Mouse (Mus musculus) heart, adult 2 months (tissue): ENCODE measurements around the gene Ebf1. TPM values are rescaled to one million over a fixed set of nuclear protein-coding genes. Genes with fewer than 3 reads are reported as not detected.

Source experiments
- DNase-seq, 2 experiments: peaks; one replicate each; pipeline ENCODE4 v3.0.0; 2021
- H3K27ac ChIP-seq: fragments of 200-600 bp; 2 replicates; pipeline ENCODE4 v1.8.1; 2022
- H3K27me3 ChIP-seq: fragments of 200-500 bp; 2 replicates; pipeline ENCODE4 v1.6.1; 2012; ENCODE audit warnings: mild to moderate bottlenecking, low read length, inconsistent platforms, mixed read lengths; ENCODE audit not compliant: control insufficient read depth, insufficient read depth
- H3K36me3 ChIP-seq: fragments of 200-500 bp; 2 replicates; pipeline ENCODE4 v1.6.1; 2012; ENCODE audit warnings: low read length, inconsistent platforms; ENCODE audit not compliant: control insufficient read depth, insufficient read depth
- H3K4me1 ChIP-seq: fragments of 200-500 bp; 2 replicates; pipeline ENCODE4 v1.6.1; 2011; ENCODE audit warnings: low read length; ENCODE audit not compliant: control insufficient read depth, insufficient read depth
- H3K4me3 ChIP-seq: fragments of 200-600 bp; 2 replicates; pipeline ENCODE4 v1.8.1; 2022
- H3K79me2 ChIP-seq: fragments of 200-500 bp; replicated peaks from 2 replicates; pipeline ENCODE4 v1.6.1; 2012; ENCODE audit warnings: mild to moderate bottlenecking, inconsistent platforms, low read length, moderate library complexity, mixed read lengths; ENCODE audit not compliant: control insufficient read depth, insufficient read depth
- H3K9ac ChIP-seq: fragments of 200-500 bp; 2 replicates; pipeline ENCODE4 v1.6.1; 2012; ENCODE audit warnings: low read depth, mild to moderate bottlenecking, control low read depth, inconsistent platforms, low read length, mixed read lengths
- CTCF ChIP-seq: fragments of 200-600 bp; IDR thresholded peaks from 2 replicates; pipeline ENCODE4 v1.8.1; 2022; ENCODE audit warnings: antibody characterized with exemption, mild to moderate bottlenecking, moderate library complexity
- EP300 ChIP-seq: fragments of 200-500 bp; IDR thresholded peaks from 2 replicates; pipeline ENCODE4 v1.6.1; 2011; ENCODE audit warnings: low read depth, low read length, control low read depth; ENCODE audit not compliant: insufficient read depth
- POLR2A ChIP-seq: fragments of 200-500 bp; IDR thresholded peaks from 2 replicates; pipeline ENCODE4 v1.6.1; 2011; ENCODE audit warnings: mild to moderate bottlenecking, low read depth, low read length, control low read depth; ENCODE audit not compliant: insufficient read depth
- WGBS: fragments of 180-500 bp; shearing (Covaris S2); methylation state at CpG from one replicate; pipeline ENCODE4 v1.1.7; 2018; 5-methylcytosine and 5-hydroxymethylcytosine counted together
- intact Hi-C: fragments of 180-260 bp; cut with DNase I; formaldehyde crosslinking; loops from one replicate; pipeline ENCODE4 v1.15.1; 2025
- polyA plus RNA-seq: library from polyadenylated mRNA; depleted of rRNA; stranded (reverse); fragments of >200 nt; gene quantifications from 2 replicates; pipeline ENCODE4 v1.2.3, GENCODE M21; 2012
- total RNA-seq, 2 experiments: library from RNA; stranded (reverse); gene quantifications; 2 replicates each; pipeline ENCODE4 v1.2.3; 2021

Gene Ebf1
- total and polyA plus RNA-seq, 3 experiments: 11.4 to 13.6 (median 12.2) TPM

GRCm38 (mm10) chr11:44928403-44928802 is 311.3 kb downstream of the Ebf1 start:
- no peak overlapping the region for H3K9ac ChIP-seq
- WGBS: 69% methylated on average over 6 of the region's 6 CpGs
- TF ChIP-seq CTCF (no peak), EP300 (no peak)
- no peaks in the 10 kb centered on the region for H3K36me3 ChIP-seq
- H3K79me2 ChIP-seq: no peaks in the 10 kb centered on the region
- no peak overlapping the region for H3K4me3 ChIP-seq
- intact Hi-C loops: loop anchor here (5.0 kb wide), 1 partner anchor 74 kb away; no protein-coding TSS in a partner anchor
- H3K27ac ChIP-seq: no peak overlapping the region
- H3K4me1 ChIP-seq: peaks cover 1% of the 10 kb centered on the region
- no peak for DNase-seq
- H3K27me3 ChIP-seq: no peaks in the 10 kb centered on the region

GRCm38 (mm10) chr11:44932942-44933483 is 315.9 kb downstream of the Ebf1 start:
- H3K4me1 ChIP-seq: no peaks in the 10 kb centered on the region; the same call in 1 of the 2 replicates
- intact Hi-C loops: no loop called here
- DNase-seq: no peak
- TF ChIP-seq POLR2A: no peak
- no peak for TF ChIP-seq EP300
- no peak for TF ChIP-seq CTCF
- WGBS: 70% methylated on average over 6 of the region's 6 CpGs
- H3K27me3 ChIP-seq: no peaks in the 10 kb centered on the region
- no peaks in the 10 kb centered on the region for H3K36me3 ChIP-seq
- H3K27ac ChIP-seq: no peak overlapping the region
- no peak overlapping the region for H3K9ac ChIP-seq
- H3K79me2 ChIP-seq: no peaks in the 10 kb centered on the region
- H3K4me3 ChIP-seq: no peak overlapping the region

GRCm38 (mm10) chr11:44943781-44944180 is 326.7 kb downstream of the Ebf1 start:
- H3K27me3 ChIP-seq: no peaks in the 10 kb centered on the region
- no peak overlapping the region; the same call in none of the 2 replicates for H3K27ac ChIP-seq
- 37% methylated on average over 4 of the region's 4 CpGs for WGBS
- no peak overlapping the region for H3K9ac ChIP-seq
- H3K4me3 ChIP-seq: no peak overlapping the region
- no peak for DNase-seq
- peaks cover 5% of the 10 kb centered on the region for H3K4me1 ChIP-seq
- H3K36me3 ChIP-seq: peaks cover 6% of the 10 kb centered on the region
- intact Hi-C loops: no loop called here
- TF ChIP-seq POLR2A (no peak), CTCF (no peak), EP300 (no peak)
- H3K79me2 ChIP-seq: no peaks in the 10 kb centered on the region

- Histone ChIP-seq H3K4me1 (peaks cover 7% of the 10 kb centered on the region), H3K27ac (no peak overlapping the region), H3K27me3 (no peaks in the 10 kb centered on the region), H3K9ac (no peak overlapping the region), H3K4me3 (no peak overlapping the region), H3K36me3 (peaks cover 9% of the 10 kb centered on the region), H3K79me2 (no peaks in the 10 kb centered on the region)
- no peak for TF ChIP-seq POLR2A
- TF ChIP-seq CTCF: no peak
- TF ChIP-seq EP300: no peak
- DNase-seq: no peak
- intact Hi-C loops: no loop called here
- WGBS: 64% methylated on average over 2 of the region's 2 CpGs
These were observed 327.3 kb downstream of the Ebf1 start for GRCm38 (mm10) chr11:44944401-44944800.

GRCm38 (mm10) chr11:44946618-44947017 is 329.5 kb downstream of the Ebf1 start:
- 70% methylated on average over 3 of the region's 3 CpGs for WGBS
- peaks cover 8% of the 10 kb centered on the region for H3K4me1 ChIP-seq
- H3K9ac ChIP-seq: no peak overlapping the region
- no peaks in the 10 kb centered on the region for H3K79me2 ChIP-seq
- H3K36me3 ChIP-seq: peaks cover 9% of the 10 kb centered on the region
- DNase-seq: peak in 1 of 2 experiments; percentile 19
- H3K27ac ChIP-seq: no peak overlapping the region
- intact Hi-C loops: no loop called here
- H3K27me3 ChIP-seq: no peaks in the 10 kb centered on the region
- no peak overlapping the region for H3K4me3 ChIP-seq
- TF ChIP-seq POLR2A (no peak), CTCF (no peak), EP300 (no peak)

GRCm38 (mm10) chr11:44948541-44948940 is 331.4 kb downstream of the Ebf1 start:
- Histone ChIP-seq H3K36me3 (peaks cover 9% of the 10 kb centered on the region), H3K9ac (no peak overlapping the region), H3K27me3 (no peaks in the 10 kb centered on the region), H3K4me3 (no peak overlapping the region), H3K27ac (peak overlapping the region; percentile 10; the same call in 1 of the 2 replicates), H3K4me1 (peaks cover 7% of the 10 kb centered on the region), H3K79me2 (no peaks in the 10 kb centered on the region)
- WGBS: 57% methylated on average over 6 of the region's 6 CpGs
- peak in 1 of 2 experiments; percentile 32 for DNase-seq
- intact Hi-C loops: no loop called here
- TF ChIP-seq POLR2A (no peak), CTCF (no peak), EP300 (no peak)
